Mouse (Mus musculus) embryonic facial prominence, embryonic 11.5 days (tissue): Measurements from ENCODE around the gene Adamts17. TPM values are rescaled to one million over a fixed set of nuclear protein-coding genes. Genes with fewer than 3 reads are reported as not detected.

Experiments used
- ATAC-seq: fragments of 200-750 bp; cut with Nextera tagmentation; replicated peaks from 2 replicates; pipeline ENCODE4 v1.8.0; 2017; ENCODE audit warnings: low read depth; ENCODE audit not compliant: insufficient number of reproducible peaks, low FRiP score, low TSS enrichment
- DNase-seq: peaks from one replicate; pipeline ENCODE4 v3.0.0-alpha.2; 2015; ENCODE audit warnings: low spot score
- H3K27ac ChIP-seq: fragments of 300-500 bp; sonication (generic); replicated peaks from 2 replicates; pipeline ENCODE4 v1.5.1; 2014; ENCODE audit warnings: mild to moderate bottlenecking, low read depth, low read length, control low read depth
- H3K27me3 ChIP-seq: fragments of 300-500 bp; sonication (generic); 2 replicates; pipeline ENCODE4 v1.6.1; 2014; ENCODE audit warnings: mild to moderate bottlenecking, low read length, moderate library complexity, mixed read lengths; ENCODE audit not compliant: control insufficient read depth, insufficient read depth
- H3K36me3 ChIP-seq: fragments of 300-500 bp; sonication (generic); replicated peaks from 2 replicates; pipeline ENCODE4 v1.6.1; 2014; ENCODE audit warnings: low read depth, mild to moderate bottlenecking, low read length, moderate library complexity, mixed read lengths; ENCODE audit not compliant: control insufficient read depth, insufficient read depth
- H3K4me1 ChIP-seq: fragments of 300-500 bp; sonication (generic); 2 replicates; pipeline ENCODE4 v1.6.1; 2014; ENCODE audit warnings: low read length, mixed read lengths; ENCODE audit not compliant: control insufficient read depth, insufficient read depth
- H3K4me2 ChIP-seq: fragments of 300-500 bp; sonication (generic); 2 replicates; pipeline ENCODE4 v1.6.1; 2014; ENCODE audit warnings: low read depth, mild to moderate bottlenecking, control low read depth, low read length, moderate library complexity
- H3K4me3 ChIP-seq: fragments of 300-500 bp; sonication (generic); 2 replicates; pipeline ENCODE4 v1.5.1; 2014; ENCODE audit warnings: low read depth, low read length, control low read depth
- H3K9ac ChIP-seq: fragments of 300-500 bp; sonication (generic); replicated peaks from 2 replicates; pipeline ENCODE4 v1.6.1; 2014; ENCODE audit warnings: mild to moderate bottlenecking, control low read depth, low read length
- H3K9me3 ChIP-seq: fragments of 300-500 bp; sonication (generic); replicated peaks from 2 replicates; pipeline ENCODE4 v1.6.1; 2016; ENCODE audit warnings: mild to moderate bottlenecking, low read length, inconsistent platforms, mixed read lengths; ENCODE audit not compliant: control insufficient read depth
- WGBS: fragments of 180-500 bp; shearing (Covaris S2); extraction: QIAGEN DNeasy Blood & Tissue Kit; methylation state at CpG from one replicate; pipeline ENCODE4 v1.1.7; 2014; 5-methylcytosine and 5-hydroxymethylcytosine counted together
- polyA plus RNA-seq: library from polyadenylated mRNA; unstranded; fragments of >200 nt; fragmentation: Nextera tagmentation; extraction: Ambion mirVana; gene quantifications from 2 replicates; pipeline ENCODE4 v1.2.1, GENCODE M21; 2014

Gene Adamts17
- polyA plus RNA-seq, 1 experiment from 2014 or later = 3.0 TPM

DNA sequence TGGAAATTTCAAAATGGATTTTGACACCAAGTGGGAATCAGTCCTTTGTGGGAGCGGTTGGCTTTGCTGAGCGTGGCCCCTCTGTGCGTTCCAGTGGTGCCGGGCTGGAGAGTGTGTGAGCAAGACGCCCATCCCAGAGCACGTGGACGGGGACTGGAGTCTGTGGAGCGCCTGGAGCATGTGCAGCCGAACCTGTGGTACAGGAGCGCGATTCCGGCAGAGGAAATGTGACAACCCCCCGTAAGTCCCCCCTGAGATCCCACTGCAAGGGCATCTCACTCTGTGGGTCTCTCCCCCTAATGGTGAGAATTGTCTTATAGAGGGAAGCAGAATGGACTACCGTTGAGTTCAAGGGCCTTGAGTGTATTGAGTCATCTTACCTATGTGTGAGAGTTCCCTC is 189.9 kb downstream of the Adamts17 start:
- DNase-seq = no peak
- WGBS = 97% methylated on average over 14 of the region's 14 CpGs

DNA sequence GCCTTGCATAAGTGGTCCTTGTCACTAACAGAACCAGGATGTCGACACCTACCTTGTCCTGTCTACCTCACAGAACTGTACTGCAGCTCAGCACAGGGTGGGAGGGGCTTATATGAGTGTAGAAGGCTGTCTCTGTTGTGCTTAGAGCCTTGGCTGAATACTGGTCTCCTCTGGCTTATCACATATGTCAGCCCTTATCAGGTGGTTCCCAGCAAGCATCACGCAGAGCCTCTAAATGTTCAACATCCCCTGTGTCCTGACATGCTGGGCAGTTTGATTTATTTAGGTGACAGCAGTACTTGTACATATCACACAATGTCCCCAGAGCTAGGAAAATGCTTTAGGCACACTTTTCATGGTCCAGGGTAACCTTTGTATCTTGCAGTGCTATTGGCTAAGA is 191.7 kb downstream of the Adamts17 start:
- Histone ChIP-seq H3K4me2 (no peak overlapping the region), H3K4me3 (no peak overlapping the region), H3K4me1 (no peaks in the 10 kb centered on the region; the same call in 1 of the 2 replicates), H3K27ac (no peak overlapping the region), H3K27me3 (no peaks in the 10 kb centered on the region), H3K36me3 (no peaks in the 10 kb centered on the region), H3K9ac (no peak overlapping the region), H3K9me3 (no peaks in the 10 kb centered on the region)
- DNase-seq = no peak
- ATAC-seq = no peak
- 87% methylated on average over 2 of the region's 2 CpGs for WGBS

More for the DNA sequence above, 189.9 kb downstream of the Adamts17 start:
- Histone ChIP-seq H3K27me3 (no peaks in the 10 kb centered on the region), H3K9ac (no peak overlapping the region), H3K27ac (no peak overlapping the region), H3K9me3 (no peaks in the 10 kb centered on the region), H3K36me3 (no peaks in the 10 kb centered on the region), H3K4me2 (no peak overlapping the region), H3K4me1 (no peaks in the 10 kb centered on the region; the same call in 1 of the 2 replicates), H3K4me3 (no peak overlapping the region)
- no peak for ATAC-seq

DNA sequence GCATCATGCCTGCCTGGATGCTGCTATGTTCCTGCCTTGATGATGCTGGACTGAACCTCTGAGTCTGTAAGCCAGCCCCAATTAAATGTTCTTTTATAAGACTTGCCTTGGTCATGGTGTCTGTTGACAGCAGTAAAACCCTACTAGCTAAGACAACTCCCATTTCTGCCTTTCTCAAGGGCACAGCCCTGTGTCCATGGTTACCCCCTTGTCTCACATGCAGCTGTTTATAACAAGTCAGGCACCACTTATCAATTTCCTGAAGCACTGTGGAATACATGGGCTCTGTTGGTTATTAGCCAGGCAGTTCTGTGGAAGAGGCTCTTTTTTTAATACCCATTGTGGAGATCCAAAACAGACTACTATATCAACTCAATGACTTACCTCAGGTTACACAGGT is 193.1 kb downstream of the Adamts17 start:
- no peaks in the 10 kb centered on the region for H3K27me3 ChIP-seq
- no peaks in the 10 kb centered on the region for H3K4me1 ChIP-seq
- H3K9ac ChIP-seq = no peak overlapping the region
- DNase-seq (no peak), ATAC-seq (no peak)
- no peak overlapping the region for H3K4me2 ChIP-seq
- no peak overlapping the region for H3K4me3 ChIP-seq
- H3K27ac ChIP-seq = no peak overlapping the region
- H3K9me3 ChIP-seq = no peaks in the 10 kb centered on the region
- no peaks in the 10 kb centered on the region for H3K36me3 ChIP-seq

DNA sequence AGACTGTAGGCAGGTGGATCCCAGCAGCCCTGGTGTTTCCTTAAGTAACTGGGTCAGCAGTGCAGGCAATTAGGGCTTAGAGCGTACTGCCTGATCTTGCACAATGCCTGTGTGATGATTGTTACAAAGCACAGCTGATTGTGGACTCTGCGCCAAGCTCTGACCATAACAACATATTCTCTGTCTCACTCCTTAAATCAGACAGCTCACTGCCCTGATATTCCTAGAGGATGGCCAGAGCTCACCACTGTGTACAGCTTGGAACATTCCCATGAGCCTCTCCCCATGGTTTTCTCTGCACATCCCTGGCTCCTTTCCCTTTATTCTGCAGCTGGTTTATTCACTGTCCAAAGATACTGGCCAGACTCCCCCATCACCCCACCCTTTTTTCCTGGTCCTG is 194.8 kb downstream of the Adamts17 start:
- no peak overlapping the region for H3K4me3 ChIP-seq
- ATAC-seq (no peak), DNase-seq (no peak)
- H3K4me1 ChIP-seq = no peaks in the 10 kb centered on the region
- no peaks in the 10 kb centered on the region for H3K36me3 ChIP-seq
- 95% methylated on average over 2 of the region's 2 CpGs for WGBS
- H3K9me3 ChIP-seq = no peaks in the 10 kb centered on the region
- no peaks in the 10 kb centered on the region for H3K27me3 ChIP-seq
- no peak overlapping the region for H3K9ac ChIP-seq
- no peak overlapping the region for H3K4me2 ChIP-seq
- no peak overlapping the region for H3K27ac ChIP-seq

DNA sequence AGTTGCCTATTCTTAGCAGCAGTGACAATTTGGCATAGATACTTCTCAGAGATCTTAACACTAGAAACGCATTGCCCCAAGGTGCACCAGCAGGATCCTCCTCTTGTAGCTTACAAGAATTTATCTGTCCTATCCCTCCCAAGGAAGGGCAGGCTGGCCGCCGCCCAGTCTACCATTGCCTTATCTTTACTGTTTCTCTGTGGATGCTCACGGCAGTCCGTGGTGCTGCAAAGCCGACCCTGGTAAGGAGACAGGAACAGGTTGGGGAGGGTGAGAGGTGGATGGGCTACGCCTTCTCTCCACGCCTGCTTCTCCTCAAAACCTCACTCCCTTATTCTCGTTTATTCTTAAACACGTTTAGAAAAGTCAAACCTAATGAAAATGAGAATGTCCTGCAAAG is 195.7 kb downstream of the Adamts17 start:
- H3K27ac ChIP-seq = no peak overlapping the region
- H3K4me3 ChIP-seq = no peak overlapping the region
- H3K9ac ChIP-seq = no peak overlapping the region
- DNase-seq (no peak), ATAC-seq (no peak)
- 86% methylated on average over 10 of the region's 10 CpGs for WGBS
- no peaks in the 10 kb centered on the region for H3K36me3 ChIP-seq
- H3K4me1 ChIP-seq = no peaks in the 10 kb centered on the region
- H3K27me3 ChIP-seq = no peaks in the 10 kb centered on the region
- H3K9me3 ChIP-seq = no peaks in the 10 kb centered on the region
- H3K4me2 ChIP-seq = no peak overlapping the region

DNA sequence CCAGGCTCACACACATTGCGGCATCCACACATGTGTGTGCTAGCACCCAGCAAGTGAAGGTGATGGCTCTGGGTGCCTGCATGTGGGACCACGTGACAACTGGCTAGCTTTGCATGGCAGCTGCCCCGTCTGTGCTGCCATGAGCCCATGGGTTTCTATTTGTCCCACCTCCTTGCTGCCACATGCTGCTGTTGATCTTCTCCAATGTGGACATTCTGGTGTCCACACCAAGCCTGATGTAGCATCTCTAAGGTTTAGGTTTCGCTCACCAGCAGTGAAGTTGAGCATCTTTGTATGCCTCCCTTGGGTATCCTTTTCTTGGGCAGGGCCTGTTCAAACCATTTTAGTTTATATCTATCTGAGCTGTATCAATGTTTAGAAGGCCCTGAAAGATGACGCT is 196.1 kb downstream of the Adamts17 start:
- Histone ChIP-seq H3K4me1 (no peaks in the 10 kb centered on the region), H3K4me2 (no peak overlapping the region), H3K36me3 (no peaks in the 10 kb centered on the region), H3K9me3 (no peaks in the 10 kb centered on the region), H3K4me3 (no peak overlapping the region), H3K27me3 (no peaks in the 10 kb centered on the region), H3K9ac (no peak overlapping the region), H3K27ac (no peak overlapping the region)
- WGBS = 88% methylated on average over 5 of the region's 5 CpGs
- ATAC-seq (no peak), DNase-seq (no peak)

DNA sequence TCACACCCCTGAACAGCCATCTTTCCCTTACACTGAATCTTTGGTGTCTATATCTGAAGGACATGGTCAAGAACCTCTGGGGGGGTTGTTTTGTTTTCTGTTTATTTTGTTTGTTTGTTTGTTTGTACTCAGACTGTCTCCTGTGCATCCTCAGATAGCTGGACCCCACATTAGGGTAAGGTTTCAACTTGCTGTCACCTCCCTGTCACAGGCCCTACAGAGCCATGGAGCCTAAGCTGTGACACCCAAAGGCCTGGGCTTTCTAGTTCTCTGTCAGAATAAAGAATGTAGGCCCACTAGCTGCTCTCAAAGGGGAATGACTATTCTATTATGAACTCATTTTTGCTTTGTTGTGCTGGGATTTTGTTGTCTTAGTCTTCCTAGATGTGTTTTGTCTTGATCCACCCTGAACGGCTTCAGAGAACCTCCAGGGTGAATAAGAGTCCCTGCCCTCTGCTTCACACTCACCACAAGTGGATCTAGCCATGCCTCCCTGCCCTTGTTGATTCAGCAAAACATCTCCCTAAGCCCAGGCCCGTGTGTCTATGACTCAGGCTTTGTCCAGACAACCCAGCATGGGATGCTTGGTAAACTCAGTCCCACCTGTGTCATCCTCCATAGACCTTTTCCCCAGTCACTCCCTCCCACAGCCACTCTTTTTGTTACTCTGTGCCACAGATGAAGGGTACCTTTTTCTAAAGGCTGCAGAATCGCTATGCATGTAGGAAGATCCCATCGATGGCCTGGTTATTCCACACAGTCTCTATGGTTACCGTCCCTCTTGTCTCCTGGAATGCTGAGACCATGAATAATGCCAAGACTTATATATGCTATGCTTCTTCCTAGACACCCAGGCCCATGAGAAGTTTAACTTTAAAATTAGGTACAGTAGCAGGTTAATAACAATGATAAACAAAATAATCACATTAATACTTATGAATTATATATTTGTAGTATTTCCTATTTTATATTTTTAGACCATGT is 197.3 kb downstream of the Adamts17 start:
- Histone ChIP-seq H3K27ac (no peak overlapping the region), H3K36me3 (no peaks in the 10 kb centered on the region), H3K27me3 (no peaks in the 10 kb centered on the region), H3K4me3 (no peak overlapping the region), H3K9ac (no peak overlapping the region), H3K4me1 (no peaks in the 10 kb centered on the region), H3K4me2 (no peak overlapping the region), H3K9me3 (no peaks in the 10 kb centered on the region)
- ATAC-seq = no peak
- WGBS = 81% methylated on average over 5 of the region's 5 CpGs
- DNase-seq = no peak

DNA sequence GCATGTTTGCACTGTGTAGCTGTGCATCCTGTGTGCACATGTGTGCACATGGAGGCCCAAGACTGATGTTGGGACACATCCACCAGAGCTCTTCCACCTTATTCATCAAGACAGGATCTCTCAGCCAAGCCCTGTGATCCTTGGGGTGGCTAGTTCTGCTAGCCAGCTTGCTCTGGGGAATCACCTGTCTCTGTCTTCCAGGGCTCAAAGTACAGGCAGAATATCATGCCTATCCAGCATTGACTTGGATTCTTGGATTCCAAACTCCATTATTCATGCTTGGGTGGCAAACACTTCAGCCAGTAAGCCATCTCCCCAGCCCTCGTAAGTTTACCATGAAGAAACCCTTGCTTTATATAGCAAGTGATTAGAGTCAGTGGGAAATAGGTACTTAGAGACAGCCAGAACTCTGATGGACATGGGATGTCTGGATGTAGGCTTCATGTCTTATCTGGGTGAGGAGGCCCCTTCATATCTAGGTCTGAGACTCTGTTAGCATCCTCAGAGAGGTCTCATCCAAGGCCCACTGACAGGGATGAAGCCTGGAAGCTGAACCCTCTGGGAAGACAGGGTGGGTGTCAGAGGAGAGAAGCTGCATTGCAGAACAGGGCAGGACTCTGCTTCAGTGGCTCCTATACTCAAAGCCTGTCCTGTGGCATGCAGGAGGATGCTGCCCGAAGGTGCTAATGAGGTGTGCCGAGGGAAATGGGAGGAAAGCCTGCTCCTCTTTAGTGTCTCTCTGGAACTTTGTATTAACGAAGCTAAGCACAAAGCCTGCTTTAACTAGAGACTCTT is 198.4 kb downstream of the Adamts17 start:
- no peak overlapping the region for H3K4me2 ChIP-seq
- no peaks in the 10 kb centered on the region for H3K27me3 ChIP-seq
- no peak for ATAC-seq
- H3K27ac ChIP-seq = no peak overlapping the region
- DNase-seq = no peak
- no peaks in the 10 kb centered on the region for H3K36me3 ChIP-seq
- H3K4me3 ChIP-seq = no peak overlapping the region
- WGBS = 83% methylated on average over 4 of the region's 4 CpGs
- no peaks in the 10 kb centered on the region for H3K9me3 ChIP-seq
- no peak overlapping the region for H3K9ac ChIP-seq
- H3K4me1 ChIP-seq = no peaks in the 10 kb centered on the region
